Mouse (Mus musculus) G1E (cell line): Measurements from ENCODE around the gene Ciao2b.

ENCODE experiments used
- CTCF ChIP-seq: IDR thresholded peaks from 2 replicates; pipeline ENCODE4 v1.5.1; 2012; ENCODE audit warnings: low read depth, low read length, inconsistent platforms, mixed read lengths
- GATA1 ChIP-seq: IDR thresholded peaks from 2 replicates; pipeline ENCODE4 v1.6.1; 2012; ENCODE audit warnings: borderline replicate concordance, low read length, inconsistent platforms, mixed read lengths
- TAL1 ChIP-seq: conservative IDR thresholded peaks from 2 replicates; pipeline ENCODE4 v1.6.1; 2012; ENCODE audit warnings: low read depth, low read length, inconsistent platforms, mixed read lengths

- TF ChIP-seq CTCF, result no peak
- no peak for TF ChIP-seq TAL1
- TF ChIP-seq GATA1, result no peak
These were observed 46.7 kb upstream of the Ciao2b start for GRCm38 (mm10) chr8:104688433-104688832.
